Mouse (Mus musculus): ENCODE measurements around the gene Lct. TPM values are rescaled to one million over a fixed set of nuclear protein-coding genes. Genes with fewer than 3 reads are reported as not detected.

The Lct gene
- total and polyA plus RNA-seq, 2 experiments from 2014 or later, result 0.35 to 0.86 TPM

DNA sequence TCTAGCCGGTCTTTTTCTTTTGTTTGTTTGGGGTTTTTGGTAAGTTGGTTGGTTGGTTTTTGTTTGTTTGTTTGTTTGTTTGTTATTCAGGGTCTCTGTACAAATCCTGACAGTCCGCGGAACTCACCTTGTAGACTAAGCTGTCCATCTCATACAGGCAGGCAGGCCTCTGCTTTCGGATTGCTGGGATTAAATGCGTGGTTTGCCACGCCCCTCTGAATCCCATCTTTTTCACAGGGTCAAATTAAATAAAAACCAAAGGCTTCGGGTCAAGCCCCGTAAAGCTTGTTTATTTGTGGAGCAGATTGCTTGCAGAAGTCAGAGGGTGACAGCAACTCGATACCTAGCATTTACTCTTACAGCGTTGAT, 84.5 kb downstream of the Lct start, which contains the start of gene Ubxn4:
TSS of gene Ubxn4 (plus strand) at position 338 of the 369 bp plus-strand sequence.
- Histone ChIP-seq H3K9me3 (ENCODE audit: low read length) (no peaks in the 10 kb centered on the region), H3K9ac (peak within 1 kb of the TSS; percentile 82), H3K27ac (ENCODE audit: low read depth, low read length) (peak within 1 kb of the TSS; percentile 90), H3K4me3 (ENCODE audit: low read depth, low read length) (peak within 1 kb of the TSS; percentile 82), H3K4me2 (ENCODE audit: low read depth) (peak within 1 kb of the TSS; percentile 92), H3K36me3 (ENCODE audit: insufficient read depth) (no peaks in the 10 kb centered on the region), H3K27me3 (ENCODE audit: insufficient read depth, low read length) (no peaks in the 10 kb centered on the region), H3K4me1 (ENCODE audit: insufficient read depth) (0 out of 2 replicates have a peak, but pooled peaks cover 9% of the 10 kb centered on the region)
- no peak for DNase-seq
- TF ChIP-seq CTCF (IDR thresholded peaks at IDR 0.05; ENCODE audit: low read depth), result no peak
- WGBS, result 7% methylated on average over 10 of the region's 10 CpGs
- peak; percentile 14 for ATAC-seq

DNA sequence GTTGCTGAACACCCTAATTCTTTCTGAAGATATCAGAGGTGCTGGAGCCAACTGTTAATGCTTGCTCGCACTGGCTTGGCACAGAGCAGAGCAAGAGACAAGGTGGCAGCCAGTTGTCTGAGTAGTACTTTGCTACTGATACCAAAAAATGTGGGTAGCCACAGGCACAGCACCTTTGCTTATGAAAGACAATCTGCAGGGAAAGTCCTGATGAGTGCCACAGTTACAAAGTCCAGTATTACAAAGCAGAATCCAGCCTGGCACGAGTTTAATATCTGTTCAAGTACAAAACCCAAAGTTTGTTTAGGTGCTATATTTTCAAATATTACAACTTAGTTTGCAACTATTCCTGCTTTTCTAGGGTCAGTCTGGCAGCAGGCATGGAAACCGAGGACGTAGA, 92.9 kb downstream of the Lct start:
- Histone ChIP-seq H3K4me2 (ENCODE audit: low read depth) (no peak overlapping the region), H3K36me3 (ENCODE audit: insufficient read depth) (peaks cover 43% of the 10 kb centered on the region), H3K4me3 (ENCODE audit: low read depth, low read length) (no peak overlapping the region), H3K9me3 (ENCODE audit: low read length) (no peaks in the 10 kb centered on the region), H3K4me1 (ENCODE audit: insufficient read depth) (no peaks in the 10 kb centered on the region), H3K27ac (ENCODE audit: low read depth, low read length) (no peak overlapping the region), H3K9ac (no peak overlapping the region), H3K27me3 (ENCODE audit: insufficient read depth, low read length) (no peaks in the 10 kb centered on the region)
- DNase-seq, result no peak
- 96% methylated on average over 4 of the region's 4 CpGs for WGBS
- ATAC-seq, result no peak
- TF ChIP-seq CTCF (IDR thresholded peaks at IDR 0.05; ENCODE audit: low read depth), result no peak

Other genes with a start within 250 kb of the Lct start
- gene Zranb3, start 225.3 kb downstream of the Lct start, total RNA-seq (2014; rRNA removed), result 4.1 and 4.8 TPM in 2 replicates
- gene Zranb3, start 225.3 kb downstream of the Lct start, polyA plus RNA-seq (2015; fragmentation: Nextera tagmentation; extraction: Ambion mirVana), result 2.3 and 2.7 TPM in 2 replicates
- gene R3hdm1, start 225.0 kb downstream of the Lct start, total RNA-seq (2014; rRNA removed), result 61.5 and 67.8 TPM in 2 replicates
- gene R3hdm1, start 225.0 kb downstream of the Lct start, polyA plus RNA-seq (2015; fragmentation: Nextera tagmentation; extraction: Ambion mirVana), result 69.5 and 86.6 TPM in 2 replicates
- 66.7 and 78.1 TPM in 2 replicates for gene Ubxn4, start 84.4 kb downstream of the Lct start, total RNA-seq (2014; rRNA removed)
- 50.5 and 64.4 TPM in 2 replicates for gene Ubxn4, start 84.4 kb downstream of the Lct start, polyA plus RNA-seq (2015; fragmentation: Nextera tagmentation; extraction: Ambion mirVana)
- 33.7 and 52.4 TPM in 2 replicates for gene Mcm6, start 31.3 kb upstream of the Lct start, total RNA-seq (2014; rRNA removed)
- gene Mcm6, start 31.3 kb upstream of the Lct start, polyA plus RNA-seq (2015; fragmentation: Nextera tagmentation; extraction: Ambion mirVana), result 35.2 and 40.5 TPM in 2 replicates
- 90.4 and 101 TPM in 2 replicates for gene Dars, start 89.0 kb upstream of the Lct start, total RNA-seq (2014; rRNA removed)
- 128 and 130 TPM in 2 replicates for gene Dars, start 89.0 kb upstream of the Lct start, polyA plus RNA-seq (2015; fragmentation: Nextera tagmentation; extraction: Ambion mirVana)